Mouse (Mus musculus): ENCODE data around the gene Klf12.

Klf12 gene

GRCm38 (mm10) chr14:100017219-100017618, 267.3 kb downstream of the Klf12 start:
- DNase-seq = no peak

- no peak for DNase-seq
These were observed 274.0 kb downstream of the Klf12 start for GRCm38 (mm10) chr14:100010525-100010924.

GRCm38 (mm10) chr14:100009790-100010382, 274.6 kb downstream of the Klf12 start:
- peak; percentile 72 to 85 for DNase-seq

GRCm38 (mm10) chr14:99983510-99983909, 301.0 kb downstream of the Klf12 start:
- DNase-seq = peak; percentile 19 to 32

- DNase-seq = no peak
These were observed 303.3 kb downstream of the Klf12 start for GRCm38 (mm10) chr14:99981209-99981608.

- DNase-seq = peak; percentile 6 to 11
These were observed 316.6 kb downstream of the Klf12 start for GRCm38 (mm10) chr14:99967920-99968319.

GRCm38 (mm10) chr14:99960500-99961229, 323.8 kb downstream of the Klf12 start:
- no peak for DNase-seq

GRCm38 (mm10) chr14:99955133-99955532, 329.3 kb downstream of the Klf12 start:
- peak; percentile 32 to 45 for DNase-seq

GRCm38 (mm10) chr14:99944221-99945108, 340.0 kb downstream of the Klf12 start:
- DNase-seq = peak; percentile 12

GRCm38 (mm10) chr14:99943156-99943555, 341.3 kb downstream of the Klf12 start:
- peak; percentile 95 for DNase-seq

GRCm38 (mm10) chr14:99933456-99933855, 351.0 kb downstream of the Klf12 start:
- DNase-seq = no peak

GRCm38 (mm10) chr14:99931879-99932278, 352.6 kb downstream of the Klf12 start:
- peak; percentile 89 to 94 for DNase-seq

- no peak for DNase-seq
These were observed 372.6 kb downstream of the Klf12 start for GRCm38 (mm10) chr14:99911912-99912311.

GRCm38 (mm10) chr14:99910876-99911275, 373.6 kb downstream of the Klf12 start:
- peak; percentile 24 to 40 for DNase-seq

GRCm38 (mm10) chr14:99900902-99901301, 383.6 kb downstream of the Klf12 start:
- no peak for DNase-seq

- DNase-seq = no peak
These were observed 385.6 kb downstream of the Klf12 start for GRCm38 (mm10) chr14:99898861-99899260.

- peak; percentile 85 to 88 for DNase-seq
These were observed 389.6 kb downstream of the Klf12 start for GRCm38 (mm10) chr14:99894708-99895383.

- DNase-seq = no peak
These were observed 390.4 kb downstream of the Klf12 start for GRCm38 (mm10) chr14:99894062-99894461.

- no peak for DNase-seq
These were observed 398.0 kb downstream of the Klf12 start for GRCm38 (mm10) chr14:99886503-99886902.

GRCm38 (mm10) chr14:99885562-99885961, 398.9 kb downstream of the Klf12 start:
- DNase-seq = no peak

- no peak for DNase-seq
These were observed 399.4 kb downstream of the Klf12 start for GRCm38 (mm10) chr14:99885128-99885527.

- no peak for DNase-seq
These were observed 407.5 kb downstream of the Klf12 start for GRCm38 (mm10) chr14:99876791-99877578.
